Mouse (Mus musculus) midbrain, embryonic 10.5 days (tissue): Measurements from ENCODE around the gene Fam118b. TPM values are rescaled to one million over a fixed set of nuclear protein-coding genes. Genes with fewer than 3 reads are reported as not detected.

ENCODE experiments used
- DNase-seq: peaks from one replicate; pipeline ENCODE4 v3.0.0-alpha.2; 2017; ENCODE audit warnings: low spot score
- H3K27ac ChIP-seq: fragments of 300-500 bp; sonication (generic); replicated peaks from 2 replicates; pipeline ENCODE4 v1.5.1; 2016; ENCODE audit warnings: mild to moderate bottlenecking
- H3K27me3 ChIP-seq: fragments of 300-500 bp; sonication (generic); 2 replicates; pipeline ENCODE4 v1.6.1; 2016; ENCODE audit warnings: low read depth, mild to moderate bottlenecking; ENCODE audit not compliant: poor library complexity, severe bottlenecking
- H3K36me3 ChIP-seq: fragments of 300-500 bp; sonication (generic); 2 replicates; pipeline ENCODE4 v1.6.1; 2016; ENCODE audit warnings: mild to moderate bottlenecking, moderate library complexity
- H3K4me1 ChIP-seq: fragments of 300-500 bp; sonication (generic); 2 replicates; pipeline ENCODE4 v1.6.1; 2016
- H3K4me3 ChIP-seq: fragments of 300-500 bp; sonication (generic); 2 replicates; pipeline ENCODE4 v1.5.1; 2016; ENCODE audit warnings: mild to moderate bottlenecking, moderate library complexity
- H3K9me3 ChIP-seq: fragments of 300-500 bp; sonication (generic); replicated peaks from 2 replicates; pipeline ENCODE4 v1.6.1; 2016; ENCODE audit warnings: mild to moderate bottlenecking
- WGBS: fragments of 180-500 bp; shearing (Covaris S2); methylation state at CpG from one replicate; pipeline ENCODE4 v1.1.7; 2016; 5-methylcytosine and 5-hydroxymethylcytosine counted together
- polyA plus RNA-seq: library from polyadenylated mRNA; unstranded; fragments of >200 nt; fragmentation: Nextera tagmentation; extraction: Ambion mirVana; gene quantifications from 2 replicates; pipeline ENCODE4 v1.2.1, GENCODE M21; 2016

Fam118b gene
- polyA plus RNA-seq, 1 experiment from 2014 or later: 72.7 TPM

DNA sequence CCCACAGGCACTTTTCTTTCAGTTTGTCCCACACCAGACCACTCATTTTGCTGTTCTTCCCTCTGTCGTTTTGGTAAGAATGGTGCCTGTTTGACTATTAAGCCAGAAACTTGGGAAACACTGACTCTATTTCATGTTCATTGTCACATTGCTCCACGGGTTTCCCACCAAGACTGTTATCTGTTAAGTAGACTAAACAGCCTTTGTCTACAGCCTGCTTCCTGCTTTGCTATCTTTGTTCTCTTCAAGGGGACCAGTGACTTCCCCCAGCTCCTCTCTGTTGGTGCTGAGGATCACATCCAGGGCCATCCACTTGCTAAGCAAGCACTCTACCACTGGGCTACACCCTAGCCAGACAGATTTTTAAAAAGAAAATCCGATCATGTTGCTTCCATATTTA, 64.1 kb downstream of the Fam118b start:
- Histone ChIP-seq H3K4me1 (peaks cover 22% of the 10 kb centered on the region), H3K27ac (no peak overlapping the region), H3K27me3 (no peaks in the 10 kb centered on the region), H3K36me3 (peaks cover 45% of the 10 kb centered on the region), H3K9me3 (no peaks in the 10 kb centered on the region), H3K4me3 (no peak overlapping the region)
- WGBS: 72% methylated on average over 3 of the region's 3 CpGs
- DNase-seq: no peak

- no peak for DNase-seq
- 76% methylated on average over 9 of the region's 9 CpGs for WGBS
- peaks cover 24% of the 10 kb centered on the region for H3K4me1 ChIP-seq
- peak overlapping the region; percentile 90 for H3K27ac ChIP-seq
- peak overlapping the region; percentile 79 for H3K4me3 ChIP-seq
- no peaks in the 10 kb centered on the region for H3K9me3 ChIP-seq
- H3K36me3 ChIP-seq: peaks cover 15% of the 10 kb centered on the region
- no peaks in the 10 kb centered on the region for H3K27me3 ChIP-seq
Observed at GRCm38 (mm10) chr9:35200529-35201060, 67.0 kb downstream of the Fam118b start.

- peak within 1 kb of the TSS; percentile 79 for H3K4me3 ChIP-seq
- WGBS: under 1% methylated on average over 44 of the region's 44 CpGs
- H3K36me3 ChIP-seq: peaks cover 9% of the 10 kb centered on the region
- DNase-seq: peak; percentile 94
- H3K9me3 ChIP-seq: no peaks in the 10 kb centered on the region
- H3K4me1 ChIP-seq: peaks cover 24% of the 10 kb centered on the region
- H3K27me3 ChIP-seq: no peaks in the 10 kb centered on the region
- H3K27ac ChIP-seq: peak within 1 kb of the TSS; percentile 90
Observed at GRCm38 (mm10) chr9:35199772-35200471, 67.7 kb downstream of the Fam118b start, which contains the start of the genes Srpr and Tirap. Srpr (plus strand) TSS chr9:35200175. Tirap (minus strand) TSS chr9:35200291.

GRCm38 (mm10) chr9:35198945-35199771, 68.4 kb downstream of the Fam118b start:
- 30% methylated on average over 18 of the region's 18 CpGs for WGBS
- Histone ChIP-seq H3K27ac (peak overlapping the region; percentile 90), H3K27me3 (no peaks in the 10 kb centered on the region), H3K36me3 (peaks cover under 1% of the 10 kb centered on the region; the same call in 1 of the 2 replicates), H3K4me3 (peak overlapping the region; percentile 79), H3K9me3 (no peaks in the 10 kb centered on the region), H3K4me1 (peaks cover 24% of the 10 kb centered on the region)
- DNase-seq: no peak

DNA sequence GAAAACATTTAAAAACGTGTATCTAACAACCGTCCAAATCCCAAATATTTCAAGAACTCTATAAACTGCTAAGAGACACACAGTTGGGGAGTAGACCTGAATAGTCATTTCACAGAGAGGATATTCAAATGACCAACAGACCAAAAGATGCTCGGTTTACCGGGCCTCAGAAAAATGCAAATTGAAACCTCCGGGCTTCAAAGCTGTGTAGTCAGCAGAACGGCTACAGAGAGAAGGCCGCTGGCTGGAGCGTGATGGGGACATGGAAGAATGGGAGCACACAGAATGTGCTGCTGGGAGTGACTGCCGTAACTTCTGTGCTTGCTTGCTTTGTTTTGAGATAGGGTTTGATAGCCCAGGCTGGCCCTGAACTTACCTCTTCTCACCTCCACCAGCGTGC, 69.3 kb downstream of the Fam118b start:
- Histone ChIP-seq H3K27me3 (no peaks in the 10 kb centered on the region), H3K9me3 (no peaks in the 10 kb centered on the region), H3K36me3 (no peaks in the 10 kb centered on the region), H3K4me1 (peaks cover 24% of the 10 kb centered on the region), H3K27ac (no peak overlapping the region), H3K4me3 (no peak overlapping the region)
- DNase-seq: no peak
- WGBS: 80% methylated on average over 10 of the region's 10 CpGs

DNA sequence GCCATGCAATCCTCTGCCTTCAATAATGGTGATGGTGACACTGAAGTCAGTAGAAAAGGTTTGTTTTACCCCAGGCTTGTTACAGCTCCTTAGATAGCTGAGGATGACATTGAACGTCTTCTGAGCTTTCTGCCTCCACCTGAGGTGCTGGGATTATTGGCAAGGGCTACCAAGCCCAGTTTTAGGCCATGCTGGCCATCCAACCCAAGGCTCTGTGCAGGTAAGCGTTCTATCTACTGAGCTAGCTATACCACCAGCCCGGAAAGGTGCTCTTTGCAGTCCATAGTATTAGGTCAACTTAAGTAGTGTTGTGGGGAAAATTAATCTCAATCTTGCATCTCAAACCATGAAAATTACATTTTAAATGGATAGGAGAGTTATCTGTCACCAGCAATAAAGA, 70.0 kb downstream of the Fam118b start:
- 88% methylated on average over 3 of the region's 3 CpGs for WGBS
- Histone ChIP-seq H3K27ac (no peak overlapping the region), H3K27me3 (no peaks in the 10 kb centered on the region), H3K9me3 (no peaks in the 10 kb centered on the region), H3K4me3 (no peak overlapping the region), H3K36me3 (no peaks in the 10 kb centered on the region), H3K4me1 (peaks cover 24% of the 10 kb centered on the region)
- DNase-seq: no peak

- Histone ChIP-seq H3K27me3 (no peaks in the 10 kb centered on the region), H3K27ac (no peak overlapping the region), H3K4me1 (peaks cover 7% of the 10 kb centered on the region), H3K4me3 (no peak overlapping the region), H3K36me3 (peaks cover 28% of the 10 kb centered on the region), H3K9me3 (no peaks in the 10 kb centered on the region)
- DNase-seq: no peak
- 94% methylated on average over 3 of the region's 3 CpGs for WGBS
Observed at GRCm38 (mm10) chr9:35194048-35194447, 73.6 kb downstream of the Fam118b start.

- Histone ChIP-seq H3K27me3 (no peaks in the 10 kb centered on the region), H3K36me3 (peaks cover 38% of the 10 kb centered on the region), H3K4me3 (no peak overlapping the region), H3K9me3 (no peaks in the 10 kb centered on the region), H3K27ac (no peak overlapping the region), H3K4me1 (no peaks in the 10 kb centered on the region)
- 87% methylated on average over 11 of the region's 11 CpGs for WGBS
- no peak for DNase-seq
Observed at GRCm38 (mm10) chr9:35192983-35193542, 74.5 kb downstream of the Fam118b start.

DNA sequence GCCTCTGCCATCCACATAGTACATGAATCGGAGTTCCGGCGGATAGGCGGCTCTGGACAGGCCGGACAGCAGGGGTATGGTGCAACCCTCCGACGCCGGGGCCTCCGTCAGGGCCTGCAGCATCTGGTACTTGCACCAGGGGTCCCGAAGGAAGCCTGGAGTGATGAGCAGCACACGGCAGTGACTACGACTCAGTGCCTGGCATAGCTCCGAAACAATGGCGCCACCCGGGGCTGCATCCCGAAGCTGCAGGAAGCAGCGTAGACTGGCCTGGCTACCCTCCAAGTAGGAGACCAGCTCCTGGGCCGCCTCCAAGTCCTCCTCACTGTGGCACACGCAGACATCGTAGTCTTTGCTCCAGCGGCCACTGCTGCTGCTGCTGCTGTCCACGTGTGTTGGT, 78.9 kb downstream of the Fam118b start:
- H3K27ac ChIP-seq: no peak overlapping the region
- no peak for DNase-seq
- no peaks in the 10 kb centered on the region for H3K27me3 ChIP-seq
- H3K36me3 ChIP-seq: peaks cover 59% of the 10 kb centered on the region
- H3K9me3 ChIP-seq: no peaks in the 10 kb centered on the region
- WGBS: 79% methylated on average over 22 of the region's 22 CpGs
- H3K4me3 ChIP-seq: no peak overlapping the region
- no peaks in the 10 kb centered on the region for H3K4me1 ChIP-seq

- 88% methylated on average over 10 of the region's 10 CpGs for WGBS
- DNase-seq: no peak
- Histone ChIP-seq H3K4me1 (no peaks in the 10 kb centered on the region), H3K4me3 (no peak overlapping the region), H3K36me3 (peaks cover 59% of the 10 kb centered on the region), H3K27me3 (no peaks in the 10 kb centered on the region), H3K9me3 (no peaks in the 10 kb centered on the region), H3K27ac (no peak overlapping the region)
Observed at GRCm38 (mm10) chr9:35187351-35187903, 80.2 kb downstream of the Fam118b start.

DNA sequence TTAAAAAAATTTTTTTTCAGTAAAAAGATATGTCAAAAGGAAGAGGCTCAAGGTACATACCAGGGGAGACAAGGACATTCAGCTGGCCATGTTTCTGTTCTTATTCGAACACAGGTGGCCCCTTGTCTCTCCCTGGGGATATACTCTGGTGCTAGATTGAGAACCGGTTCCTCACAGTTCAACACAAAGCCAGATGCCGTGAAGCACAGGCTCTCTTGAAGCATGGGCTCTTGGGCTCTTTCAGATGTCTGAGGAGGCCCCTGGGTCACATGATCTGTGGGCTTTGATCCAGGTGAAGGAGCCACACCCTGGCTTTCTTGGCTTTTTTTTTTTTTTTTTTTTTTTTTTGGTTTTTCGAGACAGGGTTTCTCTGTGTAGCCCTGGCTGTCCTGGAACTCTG, 81.2 kb downstream of the Fam118b start:
- DNase-seq: no peak
- 91% methylated on average over 4 of the region's 4 CpGs for WGBS

GRCm38 (mm10) chr9:35183359-35183758, 84.2 kb downstream of the Fam118b start:
- no peaks in the 10 kb centered on the region for H3K4me1 ChIP-seq
- 72% methylated on average over 5 of the region's 5 CpGs for WGBS
- DNase-seq: no peak

More for the DNA sequence above, 81.2 kb downstream of the Fam118b start:
- no peak overlapping the region for H3K4me3 ChIP-seq
- no peak overlapping the region for H3K27ac ChIP-seq
- H3K36me3 ChIP-seq: peaks cover 55% of the 10 kb centered on the region
- H3K4me1 ChIP-seq: no peaks in the 10 kb centered on the region
- no peaks in the 10 kb centered on the region for H3K9me3 ChIP-seq
- no peaks in the 10 kb centered on the region for H3K27me3 ChIP-seq

More at GRCm38 (mm10) chr9:35183359-35183758, 84.2 kb downstream of the Fam118b start:
- no peaks in the 10 kb centered on the region for H3K27me3 ChIP-seq
- no peaks in the 10 kb centered on the region for H3K9me3 ChIP-seq
- H3K36me3 ChIP-seq: peaks cover 24% of the 10 kb centered on the region
- H3K27ac ChIP-seq: no peak overlapping the region
- H3K4me3 ChIP-seq: no peak overlapping the region
